Mouse (Mus musculus): Measurements from ENCODE around the gene Ctu2.

Gene Ctu2

GRCm38 (mm10) chr8:122497016-122497734 is 21.2 kb downstream of the Ctu2 start:
- peak; percentile 54 to 68 for DNase-seq

GRCm38 (mm10) chr8:122497912-122498311 is 22.0 kb downstream of the Ctu2 start:
- no peak for DNase-seq

GRCm38 (mm10) chr8:122500856-122501255 is 24.9 kb downstream of the Ctu2 start:
- DNase-seq, result peak; percentile 85 to 88

- DNase-seq, result no peak
Observed at GRCm38 (mm10) chr8:122511552-122511951, 35.6 kb downstream of the Ctu2 start.

GRCm38 (mm10) chr8:122512392-122512791 is 36.4 kb downstream of the Ctu2 start:
- DNase-seq, result no peak

GRCm38 (mm10) chr8:122515699-122516098 is 39.8 kb downstream of the Ctu2 start:
- DNase-seq, result peak in 1 of 2 experiments; percentile 68

- DNase-seq, result peak; percentile 57 to 85
Observed at GRCm38 (mm10) chr8:122517541-122518190, 41.7 kb downstream of the Ctu2 start.

- peak; percentile 27 to 46 for DNase-seq
Observed at GRCm38 (mm10) chr8:122520611-122521010, 44.7 kb downstream of the Ctu2 start.

GRCm38 (mm10) chr8:122522796-122523651 is 47.1 kb downstream of the Ctu2 start:
- peak; percentile 87 to 95 for DNase-seq

- DNase-seq, result peak; percentile 76 to 87
Observed at GRCm38 (mm10) chr8:122523652-122524360, 47.9 kb downstream of the Ctu2 start.

GRCm38 (mm10) chr8:122524506-122524905 is 48.6 kb downstream of the Ctu2 start:
- DNase-seq, result no peak

GRCm38 (mm10) chr8:122525004-122525403 is 49.1 kb downstream of the Ctu2 start:
- no peak for DNase-seq

GRCm38 (mm10) chr8:122526084-122526483 is 50.1 kb downstream of the Ctu2 start:
- peak in 1 of 2 experiments; percentile 37 for DNase-seq

- peak; percentile 77 to 89 for DNase-seq
Observed at GRCm38 (mm10) chr8:122526526-122527170, 50.7 kb downstream of the Ctu2 start.

- DNase-seq, result peak in 1 of 2 experiments; percentile 32
Observed at GRCm38 (mm10) chr8:122527937-122528336, 52.0 kb downstream of the Ctu2 start.

GRCm38 (mm10) chr8:122529159-122529558 is 53.2 kb downstream of the Ctu2 start:
- DNase-seq, result peak; percentile 77 to 93

GRCm38 (mm10) chr8:122531312-122531711 is 55.4 kb downstream of the Ctu2 start:
- peak in 1 of 2 experiments; percentile 38 for DNase-seq

All from kidney, postnatal 25 days (tissue).